Mouse (Mus musculus): ENCODE data around the gene Gm9837. TPM values are rescaled to one million over a fixed set of nuclear protein-coding genes. Genes with fewer than 3 reads are reported as not detected.
A peak's percentile ranks its signal among the peaks of the same experiment; 100 is the strongest.

Gene Gm9837
- polyA plus RNA-seq, 1 experiment from 2014 or later: not detected

- 25% methylated on average over 8 of the region's 8 CpGs for WGBS
- no peak for ATAC-seq
- no peak overlapping the region for H3K4me3 ChIP-seq (ENCODE audit: low read depth, low read length)
Measured at GRCm38 (mm10) chr11:53475620-53476019, 5.3 kb upstream of the Gm9837 start.

GRCm38 (mm10) chr11:53472709-53473108, 2.4 kb upstream of the Gm9837 start:
- H3K9ac ChIP-seq (replicated peaks; ENCODE audit: low read depth): no peak overlapping the region
- no peaks in the 10 kb centered on the region for H3K4me1 ChIP-seq (ENCODE audit: insufficient read depth, low read depth, low read length)
- WGBS: 76% methylated on average over 3 of the region's 3 CpGs
- DNase-seq (ENCODE audit: low spot score) (no peak), ATAC-seq (no peak)
- no peak overlapping the region for H3K4me2 ChIP-seq (replicated peaks; ENCODE audit: low read depth, low read length)
- TF ChIP-seq EP300 (IDR thresholded peaks at IDR 0.05): no peak
- peak; percentile 36 for TF ChIP-seq CTCF (IDR thresholded peaks at IDR 0.05)
- H3K9me3 ChIP-seq (ENCODE audit: low read length): no peaks in the 10 kb centered on the region
- H3K27ac ChIP-seq (ENCODE audit: low read length): no peak overlapping the region
- peaks cover 35% of the 10 kb centered on the region; the same call in 1 of the 2 replicates for H3K27me3 ChIP-seq (replicated peaks; ENCODE audit: insufficient read depth, low read length)
- H3K4me3 ChIP-seq (ENCODE audit: low read depth, low read length): no peak overlapping the region
- H3K36me3 ChIP-seq (ENCODE audit: insufficient read depth, low read length): no peaks in the 10 kb centered on the region

More at GRCm38 (mm10) chr11:53475620-53476019, 5.3 kb upstream of the Gm9837 start:
- H3K36me3 ChIP-seq (ENCODE audit: insufficient read depth, low read length): no peaks in the 10 kb centered on the region
- H3K9ac ChIP-seq (replicated peaks; ENCODE audit: low read depth): no peak overlapping the region
- no peak overlapping the region for H3K27ac ChIP-seq (ENCODE audit: low read length)
- peaks cover 58% of the 10 kb centered on the region for H3K27me3 ChIP-seq (replicated peaks; ENCODE audit: insufficient read depth, low read length)
- H3K4me1 ChIP-seq (ENCODE audit: insufficient read depth, low read depth, low read length): no peaks in the 10 kb centered on the region; the same call in 1 of the 2 replicates
- TF ChIP-seq CTCF (IDR thresholded peaks at IDR 0.05) (no peak), EP300 (IDR thresholded peaks at IDR 0.05) (no peak)
- H3K9me3 ChIP-seq (ENCODE audit: low read length): no peaks in the 10 kb centered on the region
- no peak for DNase-seq (ENCODE audit: low spot score)
- no peak overlapping the region for H3K4me2 ChIP-seq (replicated peaks; ENCODE audit: low read depth, low read length)

GRCm38 (mm10) chr11:53469294-53469967, 848 bp downstream of the Gm9837 start:
- DNase-seq (ENCODE audit: low spot score) (no peak), ATAC-seq (no peak)
- TF ChIP-seq CTCF (IDR thresholded peaks at IDR 0.05): no peak
- TF ChIP-seq EP300 (IDR thresholded peaks at IDR 0.05): no peak
- H3K9me3 ChIP-seq (ENCODE audit: low read length): no peaks in the 10 kb centered on the region
- H3K4me1 ChIP-seq (ENCODE audit: insufficient read depth, low read depth, low read length): 0 out of 2 replicates have a peak, but pooled peaks cover 6% of the 10 kb centered on the region
- no peak overlapping the region for H3K4me3 ChIP-seq (ENCODE audit: low read depth, low read length)
- WGBS: 35% methylated on average over 16 of the region's 16 CpGs
- no peak overlapping the region for H3K9ac ChIP-seq (replicated peaks; ENCODE audit: low read depth)
- H3K36me3 ChIP-seq (ENCODE audit: insufficient read depth, low read length): no peaks in the 10 kb centered on the region
- peak overlapping the region; percentile 3; the same call in 1 of the 2 replicates for H3K4me2 ChIP-seq (replicated peaks; ENCODE audit: low read depth, low read length)
- H3K27ac ChIP-seq (ENCODE audit: low read length): no peak overlapping the region
- peaks cover 29% of the 10 kb centered on the region; the same call in 1 of the 2 replicates for H3K27me3 ChIP-seq (replicated peaks; ENCODE audit: insufficient read depth, low read length)

- no peaks in the 10 kb centered on the region for H3K9me3 ChIP-seq (ENCODE audit: low read length)
- no peaks in the 10 kb centered on the region for H3K36me3 ChIP-seq (ENCODE audit: insufficient read depth, low read length)
- H3K27me3 ChIP-seq (replicated peaks; ENCODE audit: insufficient read depth, low read length): peaks cover 28% of the 10 kb centered on the region
- 10% methylated on average over 40 of the region's 40 CpGs for WGBS
- peak; percentile 60 for ATAC-seq
- peaks cover 14% of the 10 kb centered on the region; the same call in 1 of the 2 replicates for H3K4me1 ChIP-seq (ENCODE audit: insufficient read depth, low read depth, low read length)
- H3K27ac ChIP-seq (ENCODE audit: low read length): no peak overlapping the region
- H3K9ac ChIP-seq (replicated peaks; ENCODE audit: low read depth): 0 out of 2 replicates have a peak overlapping the region, but pooled peaks have one; percentile 26
- peak; percentile 80 for DNase-seq (ENCODE audit: low spot score)
- peak overlapping the region; percentile 54 for H3K4me2 ChIP-seq (replicated peaks; ENCODE audit: low read depth, low read length)
- TF ChIP-seq EP300 (IDR thresholded peaks at IDR 0.05) (no peak), CTCF (IDR thresholded peaks at IDR 0.05) (peak; percentile 85)
- peak overlapping the region; percentile 16; the same call in 1 of the 2 replicates for H3K4me3 ChIP-seq (ENCODE audit: low read depth, low read length)
Measured at GRCm38 (mm10) chr11:53466231-53466971, 3.9 kb downstream of the Gm9837 start.

- Histone ChIP-seq H3K9ac (replicated peaks; ENCODE audit: low read depth) (no peak overlapping the region), H3K36me3 (ENCODE audit: insufficient read depth, low read length) (no peaks in the 10 kb centered on the region), H3K27ac (ENCODE audit: low read length) (no peak overlapping the region), H3K27me3 (replicated peaks; ENCODE audit: insufficient read depth, low read length) (peaks cover 26% of the 10 kb centered on the region), H3K4me3 (ENCODE audit: low read depth, low read length) (peak overlapping the region; percentile 34), H3K9me3 (ENCODE audit: low read length) (no peaks in the 10 kb centered on the region), H3K4me1 (ENCODE audit: insufficient read depth, low read depth, low read length) (peaks cover 14% of the 10 kb centered on the region; the same call in 1 of the 2 replicates), H3K4me2 (replicated peaks; ENCODE audit: low read depth, low read length) (peak overlapping the region; percentile 56)
- TF ChIP-seq CTCF (IDR thresholded peaks at IDR 0.05): no peak
- TF ChIP-seq EP300 (IDR thresholded peaks at IDR 0.05): no peak
- DNase-seq (ENCODE audit: low spot score) (no peak), ATAC-seq (no peak)
- WGBS: 6% methylated on average over 54 of the region's 55 CpGs
Measured at GRCm38 (mm10) chr11:53463551-53464424, 6.5 kb downstream of the Gm9837 start.
